In genomic region chr4:83390551-83390950, GRCm38 (mm10) we compare ENCODE assay signal across 26 mouse cellular contexts.
"Had no signal": no experiment of that assay in that cellular context is flagged by ENCODE, and none has a peak within 500 bp of the region (broad histone marks: within the 10 kb centered on the region; RNA-seq: fewer than 3 reads in every experiment).

No protein-coding gene starts in this region.

- H3K9ac ChIP-seq: heart, embryonic 13.5 days; heart, embryonic 15.5 days; hindbrain, embryonic 12.5 days; hindbrain, embryonic 14.5 days; intestine, embryonic 15.5 days; kidney, embryonic 15.5 days; limb, embryonic 12.5 days; liver, embryonic 13.5 days had no signal

- H3K9me3 ChIP-seq: heart, embryonic 13.5 days; heart, embryonic 15.5 days; hindbrain, embryonic 10.5 days; hindbrain, embryonic 12.5 days; intestine, embryonic 15.5 days; kidney, embryonic 15.5 days; limb, embryonic 10.5 days; liver, embryonic 13.5 days had no signal

- H3K27me3 ChIP-seq: heart, embryonic 13.5 days; heart, embryonic 15.5 days; hindbrain, embryonic 12.5 days; intestine, embryonic 15.5 days; kidney, embryonic 15.5 days; limb, embryonic 12.5 days; liver, embryonic 13.5 days had no signal

- H3K4me3 ChIP-seq: gastrocnemius, adult 2 months; heart, adult 2 months; heart, embryonic 13.5 days; heart, embryonic 15.5 days; hindbrain, embryonic 10.5 days; hindbrain, embryonic 12.5 days; intestine, embryonic 15.5 days; kidney, embryonic 15.5 days; layer of hippocampus, adult 2 months; limb, embryonic 10.5 days; limb, embryonic 12.5 days; liver, embryonic 13.5 days had no signal

- H3K4me2 ChIP-seq: heart, embryonic 11.5 days; heart, embryonic 13.5 days; heart, embryonic 15.5 days; hindbrain, embryonic 12.5 days; hindbrain, embryonic 14.5 days; intestine, embryonic 15.5 days; kidney, embryonic 15.5 days; limb, embryonic 12.5 days; liver, embryonic 11.5 days; liver, embryonic 13.5 days had no signal

- H3K27ac ChIP-seq: gastrocnemius, adult 2 months; heart, adult 2 months; heart, embryonic 13.5 days; heart, embryonic 15.5 days; hindbrain, embryonic 10.5 days; hindbrain, embryonic 12.5 days; hindbrain, embryonic 14.5 days; intestine, embryonic 15.5 days; kidney, embryonic 15.5 days; layer of hippocampus, adult 2 months; limb, embryonic 10.5 days; limb, embryonic 12.5 days; liver, embryonic 13.5 days had no signal

- ATAC-seq: hindbrain, embryonic 16.5 days; inflammation-experienced regulatory T-cells, adult 6 months; intestine, embryonic 15.5 days; intestine, postnatal 0 days had no signal

- H3K36me3 ChIP-seq: heart, embryonic 13.5 days; heart, embryonic 15.5 days; hindbrain, embryonic 10.5 days; hindbrain, embryonic 12.5 days; intestine, embryonic 15.5 days; kidney, embryonic 15.5 days; limb, embryonic 10.5 days; limb, embryonic 12.5 days; liver, embryonic 13.5 days had no signal

- DNase-seq: gastrocnemius, adult 2 months; gastrocnemius, postnatal 10 days; gastrocnemius, postnatal 25 days; heart, adult 2 months; heart, postnatal 4 days; kidney, adult 18-20 months; kidney, adult 8-10 months; kidney, postnatal 10 days; kidney, postnatal 25 days; liver; liver, embryonic 13.5 days had no signal

- H3K4me1 ChIP-seq: heart, embryonic 13.5 days; heart, embryonic 15.5 days; hindbrain, embryonic 10.5 days; intestine, embryonic 15.5 days; kidney, embryonic 15.5 days; limb, embryonic 10.5 days; limb, embryonic 12.5 days; liver, embryonic 13.5 days had no signal
